Mouse (Mus musculus) retina, embryonic 14.5 days (tissue): ENCODE data around the gene Esp38.
"Not testable (repeated sequence)": the region's sequence is repeated elsewhere in the genome, so short reads cannot be mapped to it uniquely, and the experiment has no call there.

Experiments used
- DNase-seq: peaks from one replicate; pipeline ENCODE4 v3.0.0-alpha.2; 2015; ENCODE audit warnings: low spot score

Esp38 gene

DNA sequence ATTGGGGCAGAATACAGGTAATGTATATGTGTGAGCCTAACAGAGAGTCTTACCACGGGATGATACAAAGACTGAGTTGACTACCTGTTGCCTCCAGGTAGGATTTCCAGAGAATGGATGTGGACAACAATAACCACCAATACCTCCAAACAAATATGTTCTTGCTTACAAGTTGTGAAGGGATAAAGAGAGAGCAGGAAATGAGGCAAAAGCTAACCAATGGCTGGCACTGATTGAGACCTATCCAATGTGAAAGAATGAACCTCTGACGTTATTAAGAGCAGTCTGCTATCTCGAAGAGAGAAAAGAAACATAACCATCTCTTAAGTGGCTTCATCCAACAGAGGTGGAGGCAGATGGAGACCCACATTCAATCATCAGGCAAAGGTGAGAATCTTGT lies at the start of gene Esp38:
TSS of gene Esp38 (plus strand) at position 301 of the 400 bp plus-strand sequence.
- no peak for DNase-seq

DNA sequence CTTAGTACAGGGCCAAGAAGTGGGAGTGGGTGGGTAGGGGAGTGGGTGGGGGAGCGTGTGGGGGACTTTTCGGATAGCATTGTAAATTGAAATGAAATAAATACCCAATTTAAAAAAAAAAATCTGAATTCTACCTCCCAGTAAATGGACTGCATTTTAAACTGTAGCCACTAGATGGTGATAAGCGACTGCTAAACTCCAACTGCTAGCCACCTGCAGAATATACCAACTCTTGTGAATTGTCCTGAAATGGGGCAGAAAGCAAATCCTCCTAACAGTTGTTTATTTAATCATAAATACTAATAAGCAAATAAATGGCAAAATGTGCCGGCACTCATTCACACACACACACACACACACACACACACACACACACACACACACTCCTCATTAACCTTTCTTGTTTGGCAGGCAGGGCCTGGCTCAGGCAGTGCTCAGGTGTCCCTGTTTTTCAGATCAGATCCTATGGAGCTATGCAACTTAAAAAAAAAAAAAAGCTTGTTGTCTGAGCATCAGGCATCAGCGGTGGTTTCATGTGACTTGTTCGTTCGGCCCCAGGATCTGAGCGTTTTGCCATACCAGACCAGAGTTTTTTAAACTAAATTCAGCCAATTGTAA lies 47.3 kb upstream of the Esp38 start:
- not testable (repeated sequence) for DNase-seq
